Mouse (Mus musculus): ENCODE data around the gene Fgfr2.

Gene Fgfr2

GRCm38 (mm10) chr7:132816528-132816927 is 306.6 kb downstream of the Fgfr2 start:
- no peak for DNase-seq (ENCODE audit: low spot score)

- DNase-seq (ENCODE audit: low spot score) = no peak
These were observed 308.1 kb downstream of the Fgfr2 start for GRCm38 (mm10) chr7:132815081-132815480.

- DNase-seq (ENCODE audit: low spot score) = no peak
These were observed 309.1 kb downstream of the Fgfr2 start for GRCm38 (mm10) chr7:132814089-132814450.

- DNase-seq (ENCODE audit: low spot score) = no peak
These were observed 309.6 kb downstream of the Fgfr2 start, which contains the start of gene Fam53b for GRCm38 (mm10) chr7:132813416-132814088. Gene Fam53b (minus strand): TSS chr7:132813886.

- no peak for DNase-seq (ENCODE audit: low spot score)
These were observed 310.3 kb downstream of the Fgfr2 start for GRCm38 (mm10) chr7:132812619-132813415.

- DNase-seq (ENCODE audit: low spot score) = no peak
These were observed 311.2 kb downstream of the Fgfr2 start for GRCm38 (mm10) chr7:132811716-132812618.

GRCm38 (mm10) chr7:132810879-132811278 is 312.3 kb downstream of the Fgfr2 start:
- DNase-seq (ENCODE audit: low spot score) = no peak

- DNase-seq (ENCODE audit: low spot score) = no peak
These were observed 312.8 kb downstream of the Fgfr2 start for GRCm38 (mm10) chr7:132810368-132810767.

- no peak for DNase-seq (ENCODE audit: low spot score)
These were observed 313.4 kb downstream of the Fgfr2 start for GRCm38 (mm10) chr7:132809721-132810120.

GRCm38 (mm10) chr7:132808841-132809682 is 314.1 kb downstream of the Fgfr2 start:
- DNase-seq (ENCODE audit: low spot score) = no peak

- DNase-seq (ENCODE audit: low spot score) = no peak
These were observed 314.9 kb downstream of the Fgfr2 start for GRCm38 (mm10) chr7:132808051-132808796.

GRCm38 (mm10) chr7:132806926-132807857 is 316.0 kb downstream of the Fgfr2 start:
- DNase-seq (ENCODE audit: low spot score) = no peak

GRCm38 (mm10) chr7:132806286-132806685 is 316.9 kb downstream of the Fgfr2 start:
- DNase-seq (ENCODE audit: low spot score) = no peak

- no peak for DNase-seq (ENCODE audit: low spot score)
These were observed 318.2 kb downstream of the Fgfr2 start for GRCm38 (mm10) chr7:132804951-132805350.

GRCm38 (mm10) chr7:132804461-132804860 is 318.7 kb downstream of the Fgfr2 start:
- DNase-seq (ENCODE audit: low spot score) = no peak

- no peak for DNase-seq (ENCODE audit: low spot score)
These were observed 319.2 kb downstream of the Fgfr2 start for GRCm38 (mm10) chr7:132803962-132804361.

GRCm38 (mm10) chr7:132803336-132803735 is 319.8 kb downstream of the Fgfr2 start:
- DNase-seq (ENCODE audit: low spot score) = no peak

- no peak for DNase-seq (ENCODE audit: low spot score)
These were observed 320.5 kb downstream of the Fgfr2 start for GRCm38 (mm10) chr7:132802691-132803090.

- no peak for DNase-seq (ENCODE audit: low spot score)
These were observed 321.1 kb downstream of the Fgfr2 start for GRCm38 (mm10) chr7:132802066-132802465.

- no peak for DNase-seq (ENCODE audit: low spot score)
These were observed 321.6 kb downstream of the Fgfr2 start for GRCm38 (mm10) chr7:132801509-132801908.
